Mouse (Mus musculus) E14TG2a.4 (cell line): ENCODE data around the gene Hils1.

Source experiments
- CTCF ChIP-seq: conservative IDR thresholded peaks from 2 replicates; pipeline ENCODE4 v1.5.1; 2014; ENCODE audit warnings: low read length
- POU5F1 ChIP-seq: IDR thresholded peaks from 2 replicates; pipeline ENCODE4 v1.6.1; 2014; ENCODE audit warnings: low read length, borderline replicate concordance

DNA sequence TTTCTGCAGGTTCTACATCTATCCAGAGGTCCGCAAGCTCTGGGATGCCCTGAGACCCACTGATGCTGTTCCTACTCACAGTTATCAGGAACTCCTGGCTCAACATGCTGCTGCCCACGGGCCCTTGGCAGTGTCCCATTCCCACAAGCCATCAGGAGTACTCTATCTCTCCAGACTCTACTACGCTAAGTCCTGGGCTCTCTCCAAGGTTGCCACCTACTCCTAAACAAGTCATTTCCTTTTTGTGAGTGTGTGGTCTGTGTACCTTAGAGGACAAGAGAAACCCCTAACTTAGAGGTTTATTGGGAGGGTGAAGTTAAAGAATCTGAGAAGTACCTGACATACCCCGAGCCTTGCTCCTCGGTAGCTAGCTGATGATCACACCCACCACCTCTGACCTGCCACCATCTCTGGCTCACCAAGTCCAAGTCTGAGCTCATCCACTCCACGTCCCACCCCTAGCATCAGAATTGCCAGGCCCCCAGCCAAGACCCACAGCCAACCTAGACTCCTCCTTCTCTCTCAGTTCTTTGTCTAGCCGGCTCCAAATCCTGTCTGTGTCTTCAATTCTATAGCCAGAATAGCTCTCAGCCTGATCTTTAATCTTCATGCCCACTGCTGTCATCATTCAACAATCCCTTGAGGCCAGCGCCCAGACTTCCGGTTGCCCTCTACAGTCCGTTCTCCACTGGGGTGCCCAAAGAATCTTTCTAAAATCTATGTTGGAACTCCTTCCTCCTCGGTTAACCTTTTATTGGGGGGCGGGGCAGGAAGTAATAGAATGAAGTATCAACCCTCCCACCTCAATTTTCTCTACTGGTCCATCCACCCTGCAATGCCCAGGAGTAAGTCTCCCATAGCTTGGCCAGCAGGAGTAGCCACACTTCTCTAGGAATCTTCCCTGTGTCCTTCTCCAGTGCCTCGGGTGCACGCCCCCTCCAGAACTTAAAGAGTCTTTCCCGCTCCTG lies 41.6 kb downstream of the Hils1 start:
- TF ChIP-seq CTCF (no peak), POU5F1 (no peak)
